Mouse (Mus musculus) bone marrow macrophage, adult 2 months (primary cell): ENCODE data around the gene C6.

Experiments
- CTCF ChIP-seq: IDR thresholded peaks from 2 replicates; pipeline ENCODE4 v1.5.1; 2012; ENCODE audit warnings: low read depth, mild to moderate bottlenecking, low read length, moderate library complexity
- POLR2A ChIP-seq: IDR thresholded peaks from 2 replicates; pipeline ENCODE4 v1.6.1; 2012; ENCODE audit warnings: mild to moderate bottlenecking, low read depth, low read length, borderline replicate concordance

DNA sequence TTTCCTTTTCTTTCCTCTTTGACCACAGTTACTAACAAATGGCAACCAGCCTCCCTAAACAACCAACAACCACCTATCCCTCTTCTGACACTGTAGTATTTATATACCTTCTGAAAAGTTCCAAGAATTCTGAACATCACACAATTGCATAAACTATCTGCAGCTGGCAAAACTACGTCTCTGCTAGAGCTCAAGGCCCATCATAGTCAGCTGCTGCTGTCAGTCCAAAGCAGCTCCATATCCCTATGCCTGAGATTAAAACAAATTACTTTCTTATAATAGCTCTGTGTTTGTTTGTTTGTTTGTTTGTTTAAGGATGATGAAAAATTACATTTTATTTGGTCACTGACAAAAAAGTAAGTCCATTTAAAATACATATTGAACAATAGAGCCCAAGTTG is 123.0 kb downstream of the C6 start:
- TF ChIP-seq CTCF, result no peak
- TF ChIP-seq POLR2A, result no peak
